Mouse (Mus musculus): ENCODE data around the gene Sp8.

Sp8 gene

GRCm38 (mm10) chr12:118846221-118846620, at the start of gene Sp8:
Sp8 (plus strand) TSS chr12:118846329.
- no peak for DNase-seq

DNA sequence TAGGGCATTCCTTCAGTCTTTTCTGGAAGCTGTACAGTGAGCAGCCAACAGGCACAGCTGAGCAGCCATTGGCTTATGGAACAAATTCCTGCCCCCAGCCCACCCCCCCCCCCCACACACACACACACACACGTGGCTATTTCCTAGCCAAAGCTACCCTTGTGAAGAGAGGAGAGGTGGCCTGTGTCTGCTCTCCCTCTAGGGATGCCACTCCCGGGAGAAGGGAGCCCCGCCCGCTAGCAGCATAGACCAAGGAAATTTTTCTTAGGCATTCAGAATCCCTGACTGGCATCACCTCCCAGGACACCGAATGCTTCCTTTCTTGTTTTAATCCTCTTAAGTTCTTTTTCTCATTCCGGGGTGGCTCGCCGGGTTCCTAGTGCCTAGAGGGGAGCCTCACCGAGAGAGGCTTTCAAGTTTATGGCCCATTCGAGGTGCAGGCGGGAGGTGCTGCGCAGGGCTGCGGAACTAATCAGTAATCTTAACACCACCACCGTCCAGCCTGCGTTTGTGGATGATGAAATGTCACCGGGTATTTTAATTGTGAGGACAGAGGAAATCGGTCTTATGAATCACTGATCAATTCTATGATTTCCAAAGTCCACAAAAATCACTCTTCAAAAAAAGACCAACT, 34.7 kb upstream of the Sp8 start:
- DNase-seq, result no peak

DNA sequence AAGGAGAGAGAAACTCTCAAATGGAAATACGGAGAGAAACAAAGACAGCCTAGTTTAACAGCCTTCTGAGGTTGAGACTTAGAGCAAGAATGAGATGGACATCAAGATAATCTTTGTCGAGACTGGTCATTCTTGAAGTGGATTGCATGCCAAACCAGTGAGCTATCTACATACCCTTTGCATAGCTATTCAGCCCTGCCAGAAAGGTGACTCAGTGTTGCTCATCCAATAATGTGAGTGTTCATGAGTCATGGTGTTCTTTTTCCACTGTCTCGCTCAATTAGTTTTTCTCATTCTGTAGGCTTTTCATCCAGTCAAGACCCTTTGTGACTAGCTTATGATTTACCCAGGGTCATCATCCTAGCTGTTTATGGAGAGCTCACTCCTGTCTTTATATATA, 31.6 kb upstream of the Sp8 start:
- DNase-seq, result no peak

GRCm38 (mm10) chr12:118816156-118816555, 30.0 kb upstream of the Sp8 start:
- DNase-seq, result no peak

DNA sequence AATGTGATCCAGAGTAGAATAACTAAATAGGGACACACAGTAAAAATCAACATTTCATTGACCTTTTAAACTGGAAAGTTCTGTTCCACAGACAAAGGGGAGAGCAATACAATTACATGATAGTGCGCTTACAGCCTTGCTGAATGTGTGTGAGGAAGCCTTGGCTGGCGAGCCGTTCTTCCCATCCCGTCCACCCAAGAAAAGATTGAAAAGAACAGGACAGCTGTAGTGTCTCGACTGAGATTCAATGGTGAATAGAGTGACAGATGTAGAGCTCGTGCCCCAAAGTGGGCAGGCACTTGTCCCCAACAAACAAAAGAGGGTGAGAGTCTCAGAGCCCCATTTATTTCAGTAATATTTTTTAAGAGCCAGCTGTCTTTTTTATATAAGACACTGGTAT, 16.2 kb upstream of the Sp8 start:
- DNase-seq, result no peak

GRCm38 (mm10) chr12:118836411-118837341, 9.5 kb upstream of the Sp8 start:
- no peak for DNase-seq

- DNase-seq, result no peak
These were observed 8.8 kb upstream of the Sp8 start for GRCm38 (mm10) chr12:118837361-118837760.

- DNase-seq, result no peak
These were observed 7.9 kb upstream of the Sp8 start for GRCm38 (mm10) chr12:118838260-118838659.

GRCm38 (mm10) chr12:118839398-118839797, 6.7 kb upstream of the Sp8 start:
- no peak for DNase-seq

DNA sequence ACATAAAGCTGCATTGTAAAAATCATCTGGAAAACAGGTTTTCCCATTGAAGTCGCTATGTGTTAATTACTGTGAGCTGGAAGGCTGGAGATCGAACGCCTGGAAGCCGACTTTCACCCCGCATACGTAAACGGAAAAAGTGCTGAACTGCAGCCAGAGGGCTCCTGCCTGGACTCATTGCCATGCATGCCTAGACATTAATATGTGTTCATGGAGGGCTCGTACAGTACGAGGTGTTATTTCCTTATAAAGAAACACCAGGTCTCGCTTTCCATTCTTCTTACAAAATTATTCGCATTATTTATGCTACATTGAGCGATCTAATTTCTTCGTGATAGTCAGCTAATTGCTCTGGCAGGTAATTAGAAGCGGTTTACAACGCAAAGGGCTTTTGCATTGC, 5.8 kb upstream of the Sp8 start:
- DNase-seq, result no peak

- no peak for DNase-seq
These were observed 5.3 kb upstream of the Sp8 start for GRCm38 (mm10) chr12:118840861-118841260.

DNA sequence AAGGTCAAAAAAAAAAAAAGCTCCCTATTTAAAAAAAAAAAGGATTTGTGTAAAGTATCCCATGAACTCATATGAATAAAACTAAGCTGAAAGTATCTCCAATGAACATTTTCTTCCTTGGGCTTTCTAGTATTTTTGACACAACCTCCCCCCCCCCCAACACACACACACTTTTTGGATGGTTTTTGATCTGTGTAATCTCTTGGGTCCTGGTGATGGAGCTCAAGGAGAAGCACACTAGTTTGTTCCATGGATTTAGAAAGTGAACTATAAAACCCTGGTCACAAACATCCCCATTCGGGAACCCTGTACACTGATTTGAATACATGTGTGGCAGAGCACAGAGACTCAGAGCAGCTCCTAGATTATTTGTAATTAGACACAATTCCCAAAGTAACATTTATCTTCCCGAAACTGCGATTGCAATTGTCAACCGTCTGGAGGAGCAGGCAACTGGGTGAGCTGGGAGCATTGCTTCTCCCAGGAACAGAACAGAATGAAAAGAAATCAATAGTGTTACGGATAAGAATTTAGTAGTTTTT, 4.7 kb upstream of the Sp8 start:
- DNase-seq, result no peak

DNA sequence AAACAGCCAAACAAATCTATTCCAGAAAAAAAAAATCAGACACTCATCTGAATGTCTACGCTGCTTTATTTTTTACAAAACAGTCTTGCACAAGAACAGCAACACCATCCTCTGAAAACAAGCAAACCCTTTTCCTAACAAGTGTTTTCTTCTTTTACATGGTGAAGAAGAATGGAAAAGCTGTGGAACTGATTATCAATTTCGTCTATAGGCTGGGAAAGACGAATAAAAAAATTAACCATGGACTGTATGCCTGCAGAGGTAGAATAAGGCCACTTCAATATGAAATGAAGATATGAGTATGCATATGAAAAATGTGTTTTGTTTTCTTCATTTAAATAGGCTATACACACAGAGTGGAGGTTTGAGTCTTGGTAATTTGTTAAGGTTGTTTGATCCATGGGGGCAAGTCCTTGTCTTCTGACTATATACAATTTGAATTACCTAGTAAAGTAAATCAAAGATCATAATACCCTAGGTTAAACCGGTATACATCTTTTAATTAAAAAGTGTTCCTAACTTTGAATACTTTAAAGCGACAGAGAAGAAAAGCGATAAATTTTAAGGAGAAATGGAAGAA, 4.1 kb upstream of the Sp8 start:
- no peak for DNase-seq

GRCm38 (mm10) chr12:118842671-118843411, 3.3 kb upstream of the Sp8 start:
- no peak for DNase-seq

- no peak for DNase-seq
These were observed 2.0 kb upstream of the Sp8 start for GRCm38 (mm10) chr12:118844111-118844510.

GRCm38 (mm10) chr12:118844841-118845240, 1.3 kb upstream of the Sp8 start:
- no peak for DNase-seq

- no peak for DNase-seq
These were observed 778 bp upstream of the Sp8 start for GRCm38 (mm10) chr12:118845351-118845750.

- no peak for DNase-seq
These were observed 656 bp downstream of the Sp8 start for GRCm38 (mm10) chr12:118846649-118847321.

DNA sequence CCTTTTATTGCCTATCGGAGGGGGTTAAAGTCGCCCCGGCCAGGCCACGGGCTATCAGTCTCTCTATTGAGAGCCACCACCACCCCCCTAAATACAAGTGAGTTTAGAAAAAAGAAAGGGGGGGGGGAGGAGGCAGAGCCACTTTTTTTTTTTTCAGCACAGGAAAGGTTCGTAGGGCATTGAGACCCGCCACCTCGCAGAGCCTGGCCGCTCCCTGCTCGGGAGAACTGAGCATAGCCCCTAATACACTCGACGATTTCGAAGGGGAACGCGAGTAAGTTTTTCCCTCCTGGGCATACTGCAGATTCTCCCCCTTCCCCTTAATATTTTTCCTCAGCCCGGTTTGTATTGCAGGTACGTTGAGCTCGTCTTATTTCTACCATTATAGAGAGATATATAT, 1.3 kb downstream of the Sp8 start:
- DNase-seq, result no peak

GRCm38 (mm10) chr12:118847861-118848495, 1.8 kb downstream of the Sp8 start:
- DNase-seq, result no peak

DNA sequence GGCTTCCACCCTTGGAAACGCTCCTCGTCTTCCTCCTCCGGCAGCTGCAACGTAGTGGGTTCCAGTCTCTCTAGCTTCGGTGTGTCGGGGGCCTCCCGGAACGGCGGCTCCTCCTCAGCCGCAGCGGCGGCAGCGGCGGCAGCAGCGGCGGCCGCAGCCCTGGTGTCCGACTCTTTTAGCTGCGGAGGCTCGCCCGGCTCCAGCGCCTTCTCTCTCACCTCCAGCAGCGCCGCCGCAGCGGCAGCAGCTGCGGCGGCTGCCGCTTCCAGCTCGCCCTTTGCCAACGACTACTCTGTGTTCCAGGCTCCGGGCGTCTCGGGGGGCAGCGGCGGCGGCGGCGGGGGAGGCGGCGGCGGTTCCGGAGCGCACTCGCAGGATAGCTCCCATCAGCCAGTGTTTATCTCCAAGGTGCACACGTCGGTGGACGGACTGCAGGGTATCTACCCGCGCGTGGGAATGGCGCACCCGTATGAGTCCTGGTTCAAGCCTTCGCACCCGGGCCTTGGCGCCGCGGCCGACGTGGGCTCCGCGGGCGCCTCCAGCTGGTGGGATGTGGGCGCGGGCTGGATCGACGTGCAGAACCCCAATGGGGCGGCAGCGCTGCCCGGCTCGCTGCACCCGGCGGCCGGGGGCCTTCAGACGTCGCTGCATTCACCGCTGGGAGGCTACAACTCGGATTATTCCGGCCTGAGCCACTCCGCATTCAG, 2.5 kb downstream of the Sp8 start:
- DNase-seq, result no peak

Data from cerebellum, postnatal 36 days (tissue).